Mouse (Mus musculus): ENCODE data around the gene Sparc. TPM values are rescaled to one million over a fixed set of nuclear protein-coding genes. Genes with fewer than 3 reads are reported as not detected.

Sparc gene
- polyA plus RNA-seq, 1 experiment = 344 TPM

- TF ChIP-seq POLR2A (IDR thresholded peaks at IDR 0.05; ENCODE audit: insufficient read depth, low read length) (no peak), EP300 (IDR thresholded peaks at IDR 0.05; ENCODE audit: insufficient read depth, low read depth, low read length) (no peak), CTCF (IDR thresholded peaks at IDR 0.05; ENCODE audit: low read depth, low read length) (no peak)
- H3K4me1 ChIP-seq (ENCODE audit: control insufficient read depth, insufficient read depth, low read length) = no peaks in the 10 kb centered on the region
Observed at GRCm38 (mm10) chr11:55365840-55366239, 57.1 kb downstream of the Sparc start.

GRCm38 (mm10) chr11:55365242-55365641 is 57.7 kb downstream of the Sparc start:
- Histone ChIP-seq H3K27me3 (ENCODE audit: control insufficient read depth, insufficient read depth, low read length, poor library complexity, severe bottlenecking) (no peaks in the 10 kb centered on the region), H3K4me1 (ENCODE audit: control insufficient read depth, insufficient read depth, low read length) (no peaks in the 10 kb centered on the region), H3K36me3 (ENCODE audit: control insufficient read depth, insufficient read depth, low read length, poor library complexity, severe bottlenecking) (no peaks in the 10 kb centered on the region), H3K9me3 (replicated peaks; ENCODE audit: control insufficient read depth, insufficient read depth, low read length, poor library complexity, severe bottlenecking) (no peaks in the 10 kb centered on the region), H3K4me3 (ENCODE audit: low read depth, low read length) (no peak overlapping the region), H3K9ac (ENCODE audit: low read depth, poor library complexity, severe bottlenecking) (no peak overlapping the region), H3K27ac (ENCODE audit: insufficient read depth, low read length) (no peak overlapping the region)
- TF ChIP-seq EP300 (IDR thresholded peaks at IDR 0.05; ENCODE audit: insufficient read depth, low read depth, low read length) (no peak), CTCF (IDR thresholded peaks at IDR 0.05; ENCODE audit: low read depth, low read length) (no peak), POLR2A (IDR thresholded peaks at IDR 0.05; ENCODE audit: insufficient read depth, low read length) (no peak)

More at GRCm38 (mm10) chr11:55365840-55366239, 57.1 kb downstream of the Sparc start:
- no peak overlapping the region for H3K4me3 ChIP-seq (ENCODE audit: low read depth, low read length)
- no peak overlapping the region for H3K27ac ChIP-seq (ENCODE audit: insufficient read depth, low read length)
- no peaks in the 10 kb centered on the region for H3K9me3 ChIP-seq (replicated peaks; ENCODE audit: control insufficient read depth, insufficient read depth, low read length, poor library complexity, severe bottlenecking)
- no peaks in the 10 kb centered on the region for H3K27me3 ChIP-seq (ENCODE audit: control insufficient read depth, insufficient read depth, low read length, poor library complexity, severe bottlenecking)
- no peaks in the 10 kb centered on the region for H3K36me3 ChIP-seq (ENCODE audit: control insufficient read depth, insufficient read depth, low read length, poor library complexity, severe bottlenecking)
- H3K9ac ChIP-seq (ENCODE audit: low read depth, poor library complexity, severe bottlenecking) = no peak overlapping the region

- no peaks in the 10 kb centered on the region for H3K36me3 ChIP-seq (ENCODE audit: control insufficient read depth, insufficient read depth, low read length, poor library complexity, severe bottlenecking)
- no peak overlapping the region for H3K9ac ChIP-seq (ENCODE audit: low read depth, poor library complexity, severe bottlenecking)
- no peak overlapping the region for H3K27ac ChIP-seq (ENCODE audit: insufficient read depth, low read length)
- H3K4me3 ChIP-seq (ENCODE audit: low read depth, low read length) = no peak overlapping the region
- no peaks in the 10 kb centered on the region for H3K9me3 ChIP-seq (replicated peaks; ENCODE audit: control insufficient read depth, insufficient read depth, low read length, poor library complexity, severe bottlenecking)
- TF ChIP-seq POLR2A (IDR thresholded peaks at IDR 0.05; ENCODE audit: insufficient read depth, low read length) (no peak), EP300 (IDR thresholded peaks at IDR 0.05; ENCODE audit: insufficient read depth, low read depth, low read length) (no peak), CTCF (IDR thresholded peaks at IDR 0.05; ENCODE audit: low read depth, low read length) (no peak)
- no peaks in the 10 kb centered on the region for H3K27me3 ChIP-seq (ENCODE audit: control insufficient read depth, insufficient read depth, low read length, poor library complexity, severe bottlenecking)
- no peaks in the 10 kb centered on the region for H3K4me1 ChIP-seq (ENCODE audit: control insufficient read depth, insufficient read depth, low read length)
Observed at GRCm38 (mm10) chr11:55364662-55365061, 58.3 kb downstream of the Sparc start.

- Histone ChIP-seq H3K36me3 (ENCODE audit: control insufficient read depth, insufficient read depth, low read length, poor library complexity, severe bottlenecking) (no peaks in the 10 kb centered on the region), H3K27me3 (ENCODE audit: control insufficient read depth, insufficient read depth, low read length, poor library complexity, severe bottlenecking) (no peaks in the 10 kb centered on the region), H3K9ac (ENCODE audit: low read depth, poor library complexity, severe bottlenecking) (no peak overlapping the region), H3K4me3 (ENCODE audit: low read depth, low read length) (no peak overlapping the region), H3K27ac (ENCODE audit: insufficient read depth, low read length) (no peak overlapping the region), H3K4me1 (ENCODE audit: control insufficient read depth, insufficient read depth, low read length) (no peaks in the 10 kb centered on the region), H3K9me3 (replicated peaks; ENCODE audit: control insufficient read depth, insufficient read depth, low read length, poor library complexity, severe bottlenecking) (no peaks in the 10 kb centered on the region)
- TF ChIP-seq POLR2A (IDR thresholded peaks at IDR 0.05; ENCODE audit: insufficient read depth, low read length) = no peak
- no peak for TF ChIP-seq CTCF (IDR thresholded peaks at IDR 0.05; ENCODE audit: low read depth, low read length)
- TF ChIP-seq EP300 (IDR thresholded peaks at IDR 0.05; ENCODE audit: insufficient read depth, low read depth, low read length) = no peak
Observed at GRCm38 (mm10) chr11:55358094-55358783, 64.7 kb downstream of the Sparc start.

DNA sequence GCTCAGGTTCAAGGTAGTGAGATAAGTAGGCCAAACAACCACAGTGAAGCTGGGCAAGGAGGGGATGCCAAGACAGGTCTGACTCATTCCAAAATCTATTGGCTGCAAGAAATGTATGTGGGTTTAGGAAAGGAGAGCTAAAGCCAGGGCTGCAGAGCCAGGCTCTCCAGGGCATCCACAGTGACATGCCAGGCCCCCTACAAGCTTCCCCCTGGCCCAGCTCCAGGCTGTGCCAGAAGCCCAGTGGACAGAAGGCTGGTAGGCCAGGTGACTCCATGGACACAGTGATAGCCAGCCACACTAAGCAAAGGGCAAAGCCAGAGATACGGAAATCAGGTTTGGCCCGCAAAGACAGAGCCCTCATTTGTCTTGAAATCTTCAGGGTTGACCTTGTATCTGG is 66.1 kb downstream of the Sparc start:
- Histone ChIP-seq H3K9ac (ENCODE audit: low read depth, poor library complexity, severe bottlenecking) (no peak overlapping the region), H3K27ac (ENCODE audit: insufficient read depth, low read length) (no peak overlapping the region), H3K9me3 (replicated peaks; ENCODE audit: control insufficient read depth, insufficient read depth, low read length, poor library complexity, severe bottlenecking) (no peaks in the 10 kb centered on the region), H3K4me3 (ENCODE audit: low read depth, low read length) (no peak overlapping the region), H3K27me3 (ENCODE audit: control insufficient read depth, insufficient read depth, low read length, poor library complexity, severe bottlenecking) (no peaks in the 10 kb centered on the region), H3K4me1 (ENCODE audit: control insufficient read depth, insufficient read depth, low read length) (no peaks in the 10 kb centered on the region), H3K36me3 (ENCODE audit: control insufficient read depth, insufficient read depth, low read length, poor library complexity, severe bottlenecking) (no peaks in the 10 kb centered on the region)
- no peak for TF ChIP-seq POLR2A (IDR thresholded peaks at IDR 0.05; ENCODE audit: insufficient read depth, low read length)
- no peak for TF ChIP-seq EP300 (IDR thresholded peaks at IDR 0.05; ENCODE audit: insufficient read depth, low read depth, low read length)
- no peak for TF ChIP-seq CTCF (IDR thresholded peaks at IDR 0.05; ENCODE audit: low read depth, low read length)

Other genes starting within 250 kb of the Sparc start
- gene Slc36a2, start 238.1 kb downstream of the Sparc start, polyA plus RNA-seq (2011; ENCODE audit: insufficient read depth, insufficient read length, low read depth, missing spikeins) = not detected in 2 replicates
- gene Slc36a1, start 218.8 kb downstream of the Sparc start, polyA plus RNA-seq (2011; ENCODE audit: insufficient read depth, insufficient read length, low read depth, missing spikeins) = 5.3 and 6.3 TPM in 2 replicates
- gene Fat2, start 86.6 kb downstream of the Sparc start, polyA plus RNA-seq (2011; ENCODE audit: insufficient read depth, insufficient read length, low read depth, missing spikeins) = 0.90 and 1.0 TPM in 2 replicates
- 120 and 142 TPM in 2 replicates for gene Atox1, start 38.1 kb upstream of the Sparc start, polyA plus RNA-seq (2011; ENCODE audit: insufficient read depth, insufficient read length, low read depth, missing spikeins)
- gene G3bp1, start 46.5 kb upstream of the Sparc start, polyA plus RNA-seq (2011; ENCODE audit: insufficient read depth, insufficient read length, low read depth, missing spikeins) = 146 and 147 TPM in 2 replicates
- not detected in 2 replicates for gene Glra1, start 185.0 kb upstream of the Sparc start, polyA plus RNA-seq (2011; ENCODE audit: insufficient read depth, insufficient read length, low read depth, missing spikeins)